Mouse (Mus musculus) heart, postnatal 4 days (tissue): ENCODE results near the gene Prkcz. TPM values are rescaled to one million over a fixed set of nuclear protein-coding genes. Genes with fewer than 3 reads are reported as not detected.

ENCODE experiments used
- DNase-seq: peaks from one replicate; pipeline ENCODE4 v3.0.0; 2021
- total RNA-seq, 2 experiments: library from RNA; stranded (reverse); gene quantifications; 2 replicates each; pipeline ENCODE4 v1.2.3; 2021

Gene Prkcz
- total RNA-seq, 2 experiments from 2014 or later: 2.0 to 2.1 TPM

- DNase-seq: no peak
Observed at GRCm38 (mm10) chr4:155219271-155220212, 141.6 kb downstream of the Prkcz start.

GRCm38 (mm10) chr4:155218104-155218732 lies 142.9 kb downstream of the Prkcz start:
- no peak for DNase-seq

DNA sequence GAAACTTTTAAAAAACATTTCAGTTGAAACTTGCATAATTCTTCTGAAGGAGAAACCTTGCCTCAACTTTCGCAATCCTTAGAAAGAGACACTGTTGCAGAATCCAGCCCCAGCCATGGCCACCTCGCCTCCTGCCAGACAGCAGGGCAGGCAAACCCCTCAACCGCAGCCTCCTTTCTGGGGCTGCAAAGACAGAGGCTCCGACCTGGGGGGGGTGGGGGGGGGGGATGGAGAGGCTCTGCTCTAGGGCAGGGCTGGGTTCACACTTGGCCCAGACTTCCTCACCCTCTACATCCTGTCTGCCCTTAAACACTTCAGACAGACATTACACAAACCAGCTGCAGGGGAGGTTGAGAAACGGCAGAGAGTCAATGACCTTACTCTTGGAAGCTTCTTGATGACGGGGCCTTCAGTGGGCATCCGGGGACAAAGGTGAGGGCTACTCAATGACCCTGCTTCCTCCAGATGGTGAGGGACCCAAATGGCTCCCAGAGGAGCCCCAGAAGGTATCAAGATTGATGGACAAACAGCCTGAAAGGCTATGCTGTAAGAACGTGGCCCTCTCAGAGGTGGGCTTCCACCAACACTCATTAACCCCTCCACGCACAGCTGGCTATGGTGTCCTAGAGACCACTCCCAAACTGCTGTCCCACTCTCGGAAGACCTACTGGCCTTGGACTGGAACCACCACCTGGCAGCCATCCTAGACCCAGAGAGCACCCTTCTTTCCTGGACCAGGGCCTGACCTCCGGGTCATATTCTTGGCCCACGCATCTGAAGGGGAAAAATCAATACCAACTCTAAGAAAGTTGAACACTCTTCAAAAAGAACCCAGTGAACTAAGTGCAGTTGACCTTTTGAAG lies 143.7 kb downstream of the Prkcz start:
- no peak for DNase-seq

DNA sequence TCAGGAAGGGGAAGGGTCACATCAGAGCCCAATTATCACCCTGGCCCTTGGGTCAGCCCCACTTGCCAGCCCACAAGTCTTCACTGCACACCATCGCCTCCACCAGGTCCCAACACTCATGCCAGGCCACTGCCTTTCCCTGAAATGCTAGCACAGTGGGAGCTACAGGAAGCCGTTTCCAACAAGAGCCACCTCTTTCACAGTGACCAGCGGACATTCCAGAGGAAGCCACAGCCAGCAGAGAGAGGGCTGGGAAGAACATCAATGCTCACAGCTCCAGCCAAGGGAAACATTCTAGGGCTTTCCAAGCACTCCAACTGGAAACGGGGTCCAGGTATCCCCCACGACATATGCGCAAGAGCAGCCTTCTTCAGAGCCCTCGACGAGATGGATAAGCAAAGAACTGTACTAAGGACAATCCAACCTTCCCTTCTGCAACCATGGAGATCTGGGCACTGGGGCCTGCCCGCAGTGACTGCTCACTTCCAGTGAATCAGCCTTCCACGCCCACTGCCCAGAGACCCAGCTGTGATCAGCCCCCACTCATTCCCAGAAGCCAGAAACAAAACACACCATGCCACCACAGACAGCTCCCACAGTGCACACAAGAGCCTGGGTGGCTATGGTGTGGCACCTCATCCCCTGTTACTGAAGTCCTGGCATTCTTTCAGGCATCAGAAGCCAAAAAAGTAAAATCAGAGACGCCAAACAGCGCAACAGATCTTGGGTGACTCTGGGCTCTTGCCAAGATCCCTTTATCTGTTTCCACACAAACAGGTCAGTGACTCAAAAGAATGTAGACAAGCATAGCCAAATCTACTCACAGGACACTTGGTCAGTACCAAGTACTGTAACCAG lies 145.2 kb downstream of the Prkcz start:
- peak; percentile 60 for DNase-seq

GRCm38 (mm10) chr4:155215203-155215602 lies 146.0 kb downstream of the Prkcz start:
- DNase-seq: peak; percentile 62

DNA sequence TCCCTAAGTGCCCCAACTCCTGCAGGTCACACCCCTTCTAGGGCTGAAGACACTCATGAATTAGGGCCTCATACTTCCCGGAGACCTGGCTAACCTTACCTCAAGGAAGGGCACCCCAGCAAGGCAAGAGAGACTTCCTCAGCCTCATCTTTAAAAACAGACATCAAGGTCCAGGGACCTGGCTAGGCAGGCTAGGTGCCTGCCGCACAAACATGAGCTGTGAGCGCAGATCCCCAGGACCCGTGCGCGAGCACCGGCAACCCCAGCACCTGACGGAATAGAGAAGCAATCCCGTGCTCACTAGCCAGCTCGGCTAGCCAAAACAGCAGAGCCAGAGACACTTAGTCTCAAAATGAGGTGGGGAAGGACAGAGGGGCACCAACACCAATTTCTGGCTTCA lies 146.4 kb downstream of the Prkcz start:
- no peak for DNase-seq

- DNase-seq: no peak
Observed at GRCm38 (mm10) chr4:155214188-155214587, 147.0 kb downstream of the Prkcz start.

- no peak for DNase-seq
Observed at GRCm38 (mm10) chr4:155213752-155214054, 147.5 kb downstream of the Prkcz start.

DNA sequence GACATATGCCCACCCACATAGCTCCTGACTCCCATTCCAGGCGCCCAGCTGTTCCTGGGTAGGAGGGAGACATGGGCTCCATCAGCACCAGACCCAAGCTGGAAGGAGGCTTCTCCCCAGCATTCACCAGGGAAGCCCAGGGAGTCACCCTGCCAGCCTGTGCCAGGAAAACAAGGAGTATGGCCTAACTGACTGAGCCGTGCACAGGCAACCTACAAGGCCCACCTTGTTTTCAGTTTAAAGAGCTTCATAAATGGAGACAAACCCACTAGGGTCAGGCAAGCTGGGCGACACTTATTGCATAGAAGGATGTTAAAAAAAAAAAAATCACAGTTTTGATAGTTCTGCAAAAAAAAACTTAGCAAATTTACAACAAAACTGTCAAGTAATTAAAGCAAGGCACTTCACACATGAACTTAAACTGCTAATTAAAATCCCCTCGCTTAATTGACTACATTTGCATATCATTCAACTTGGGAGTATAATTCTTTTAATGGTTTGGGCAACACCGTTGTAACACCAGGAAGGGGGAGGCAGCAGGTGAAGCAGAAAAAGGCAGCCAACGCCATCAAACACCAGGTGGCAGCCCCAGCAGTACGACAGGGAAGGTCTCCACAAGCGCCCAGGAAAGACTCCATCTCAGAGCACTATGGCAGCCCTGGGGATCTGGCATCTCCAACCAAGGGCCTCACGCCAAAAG lies 148.0 kb downstream of the Prkcz start:
- no peak for DNase-seq

Other genes with a start within 250 kb of the Prkcz start
- 10 to 100 TPM; 93.8 to 98.1 TPM for gene Ski, start 138.8 kb downstream of the Prkcz start, total RNA-seq
- 10 to 100 TPM; 31.7 to 31.9 TPM for gene Faap20, start 111.6 kb downstream of the Prkcz start, total RNA-seq
- not detected for gene Gabrd, start 36.8 kb upstream of the Prkcz start, total RNA-seq
- gene Cfap74, start 47.8 kb upstream of the Prkcz start, total RNA-seq: under 1 TPM; 0.25 to 0.33 TPM
- not detected for gene Tmem52, start 107.8 kb upstream of the Prkcz start, total RNA-seq
- gene Gnb1, start 130.0 kb upstream of the Prkcz start, total RNA-seq: 100 to 1,000 TPM; 386 to 391 TPM
- gene Nadk, start 201.0 kb upstream of the Prkcz start, total RNA-seq: 10 to 100 TPM; 33.6 to 36.3 TPM
- gene Slc35e2, start 240.1 kb upstream of the Prkcz start, total RNA-seq: 10 to 100 TPM; 15.6 to 16.5 TPM